Mouse (Mus musculus) lung, embryonic 16.5 days (tissue): ENCODE measurements at regions not wholly inside any gene's neighbourhood (a gene's known extent, or its start where the extent isn't known, plus 50 kb on each side); places are given as distances from the start of the nearest gene placed in this dataset.

Experiments used
- ATAC-seq: fragments of 200-750 bp; cut with Nextera tagmentation; 2 replicates; pipeline ENCODE4 v1.8.0; 2017; ENCODE audit warnings: low read depth, mild to moderate bottlenecking, moderate library complexity
- H3K27ac ChIP-seq: fragments of 300-500 bp; sonication (generic); 2 replicates; pipeline ENCODE4 v1.5.1; 2014; ENCODE audit warnings: mild to moderate bottlenecking, control low read depth, low read length
- H3K27me3 ChIP-seq: fragments of 300-500 bp; sonication (generic); 2 replicates; pipeline ENCODE4 v1.6.1; 2014; ENCODE audit warnings: low read depth, low read length, mixed read lengths; ENCODE audit not compliant: control insufficient read depth, insufficient read depth
- H3K36me3 ChIP-seq: fragments of 300-500 bp; sonication (generic); 2 replicates; pipeline ENCODE4 v1.6.1; 2014; ENCODE audit warnings: low read length; ENCODE audit not compliant: control insufficient read depth, insufficient read depth
- H3K4me1 ChIP-seq: fragments of 300-500 bp; sonication (generic); replicated peaks from 2 replicates; pipeline ENCODE4 v1.6.1; 2014; ENCODE audit warnings: low read length, mixed read lengths; ENCODE audit not compliant: control insufficient read depth, insufficient read depth
- H3K4me2 ChIP-seq: fragments of 300-500 bp; sonication (generic); 2 replicates; pipeline ENCODE4 v1.6.1; 2014; ENCODE audit warnings: low read depth, low read length, control low read depth
- H3K4me3 ChIP-seq: fragments of 300-500 bp; sonication (generic); 2 replicates; pipeline ENCODE4 v1.5.1; 2014; ENCODE audit warnings: mild to moderate bottlenecking, low read length, control low read depth
- H3K9ac ChIP-seq: fragments of 300-500 bp; sonication (generic); 2 replicates; pipeline ENCODE4 v1.6.1; 2014; ENCODE audit warnings: low read length, control low read depth
- H3K9me3 ChIP-seq: fragments of 300-500 bp; sonication (generic); 2 replicates; pipeline ENCODE4 v1.6.1; 2016; ENCODE audit warnings: low read length; ENCODE audit not compliant: control insufficient read depth
- WGBS: fragments of 180-500 bp; shearing (Covaris S2); extraction: QIAGEN DNeasy Blood & Tissue Kit; methylation state at CpG from one replicate; pipeline ENCODE4 v1.1.7; 2014; 5-methylcytosine and 5-hydroxymethylcytosine counted together

DNA sequence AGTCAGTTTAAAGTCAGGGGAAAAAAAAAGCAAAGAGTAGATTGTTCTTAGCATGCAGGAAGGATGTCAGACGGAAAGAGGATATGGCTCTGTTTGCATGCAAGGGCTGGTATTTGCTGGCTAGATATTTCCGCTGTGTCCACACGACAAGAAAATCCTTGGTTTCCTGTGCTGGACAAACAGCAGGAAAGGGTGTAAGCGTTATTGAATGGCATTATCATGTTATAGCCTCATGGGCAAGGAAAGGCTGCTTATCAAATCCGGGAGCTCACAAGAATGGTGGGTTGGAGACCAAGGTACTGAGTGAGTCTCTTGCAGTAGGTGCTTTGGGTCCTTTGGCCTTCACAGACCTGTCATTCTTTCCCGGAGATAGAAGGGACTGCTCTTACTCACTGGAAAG, 127.7 kb upstream of the Dph6 start:
- Histone ChIP-seq H3K27me3 (no peaks in the 10 kb centered on the region), H3K36me3 (no peaks in the 10 kb centered on the region), H3K4me2 (no peak overlapping the region), H3K4me3 (no peak overlapping the region), H3K9me3 (no peaks in the 10 kb centered on the region), H3K9ac (no peak overlapping the region), H3K4me1 (no peaks in the 10 kb centered on the region), H3K27ac (peak overlapping the region; percentile 73)
- ATAC-seq, result peak; percentile 51; the same call in 1 of the 2 replicates
- WGBS, result 39% methylated on average over 6 of the region's 6 CpGs

DNA sequence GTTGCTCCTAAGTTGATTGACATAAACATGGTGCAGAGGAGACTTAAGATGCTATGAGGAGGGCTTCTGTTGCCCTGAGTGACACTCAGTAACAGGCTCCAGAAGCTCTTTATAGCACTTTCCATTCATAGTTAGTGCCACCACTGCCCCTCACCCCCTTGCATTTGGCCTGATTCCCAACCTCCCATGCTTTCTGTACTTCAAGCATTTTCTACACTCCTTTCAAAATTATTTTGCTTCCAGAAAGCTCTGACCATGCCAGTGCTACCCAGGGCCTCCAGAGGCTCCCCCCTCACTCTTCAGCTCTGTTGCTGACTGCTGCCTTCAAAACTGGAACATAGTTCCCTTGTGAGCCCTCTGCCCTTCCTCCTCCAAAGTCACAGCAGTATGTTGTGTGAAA, 129.4 kb upstream of the Dph6 start:
- H3K27ac ChIP-seq, result no peak overlapping the region
- no peak overlapping the region for H3K4me2 ChIP-seq
- H3K9me3 ChIP-seq, result no peaks in the 10 kb centered on the region
- H3K36me3 ChIP-seq, result no peaks in the 10 kb centered on the region
- H3K4me1 ChIP-seq, result no peaks in the 10 kb centered on the region
- H3K27me3 ChIP-seq, result no peaks in the 10 kb centered on the region
- no peak overlapping the region for H3K9ac ChIP-seq
- no peak for ATAC-seq
- H3K4me3 ChIP-seq, result no peak overlapping the region

DNA sequence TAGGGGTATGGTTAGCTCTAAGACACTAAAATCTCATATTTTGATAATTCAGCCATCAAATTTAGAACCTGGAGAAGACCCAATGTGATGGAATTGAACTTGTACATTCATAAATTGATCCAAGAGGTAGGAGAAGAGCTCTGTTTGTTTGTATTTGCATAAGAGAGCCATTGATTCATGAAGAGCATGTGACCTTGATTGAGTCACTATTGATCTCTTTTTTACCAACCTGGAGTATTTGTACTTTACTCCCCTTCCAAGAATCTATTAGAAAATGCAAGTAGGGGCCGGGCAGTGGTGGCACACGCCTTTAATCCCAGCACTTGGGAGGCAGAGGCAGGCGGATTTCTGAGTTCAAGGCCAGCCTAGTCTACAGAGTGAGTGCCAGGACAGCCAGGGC, 133.5 kb upstream of the Dph6 start:
- no peak for ATAC-seq
- WGBS, result 83% methylated on average over 3 of the region's 3 CpGs

DNA sequence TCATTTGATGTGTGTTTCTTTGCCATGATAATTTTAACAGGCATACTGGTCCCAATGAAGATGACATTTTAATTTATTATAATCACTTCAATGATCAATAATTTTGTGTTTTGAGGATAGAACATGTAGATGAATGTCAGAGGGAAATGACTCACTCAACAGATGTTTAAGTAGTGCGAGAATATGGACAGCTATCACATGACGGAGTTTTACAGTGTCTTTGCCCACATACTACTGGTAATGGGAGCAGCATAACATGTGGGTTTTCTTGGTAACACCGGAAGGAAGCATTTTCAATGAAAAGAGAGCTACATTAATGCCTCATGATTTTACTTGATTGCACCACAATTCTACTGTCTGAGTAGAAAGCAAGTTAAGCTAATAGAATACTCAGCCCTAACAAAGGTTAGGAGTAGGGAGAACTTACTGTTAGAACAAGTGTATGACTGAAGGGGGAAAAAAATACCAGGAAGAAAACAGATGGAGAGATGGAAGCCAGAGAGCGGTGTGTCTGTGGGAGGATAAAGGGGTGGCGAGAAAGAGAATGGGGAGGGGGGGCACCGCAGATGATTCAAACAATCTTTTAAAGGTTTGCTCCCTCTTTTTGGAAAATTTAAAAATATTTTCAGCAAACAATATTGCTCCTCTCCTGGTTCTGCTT, 142.0 kb upstream of the Dph6 start:
- Histone ChIP-seq H3K27ac (no peak overlapping the region), H3K9me3 (no peaks in the 10 kb centered on the region), H3K27me3 (no peaks in the 10 kb centered on the region), H3K4me1 (no peaks in the 10 kb centered on the region), H3K36me3 (no peaks in the 10 kb centered on the region), H3K4me2 (no peak overlapping the region), H3K4me3 (no peak overlapping the region), H3K9ac (no peak overlapping the region)
- WGBS, result 88% methylated on average over 6 of the region's 6 CpGs
- ATAC-seq, result no peak

More for the DNA sequence above, 133.5 kb upstream of the Dph6 start:
- H3K4me1 ChIP-seq, result no peaks in the 10 kb centered on the region
- H3K9ac ChIP-seq, result no peak overlapping the region
- H3K27me3 ChIP-seq, result no peaks in the 10 kb centered on the region
- H3K36me3 ChIP-seq, result no peaks in the 10 kb centered on the region
- no peaks in the 10 kb centered on the region for H3K9me3 ChIP-seq
- H3K4me3 ChIP-seq, result no peak overlapping the region
- H3K4me2 ChIP-seq, result no peak overlapping the region
- no peak overlapping the region for H3K27ac ChIP-seq

DNA sequence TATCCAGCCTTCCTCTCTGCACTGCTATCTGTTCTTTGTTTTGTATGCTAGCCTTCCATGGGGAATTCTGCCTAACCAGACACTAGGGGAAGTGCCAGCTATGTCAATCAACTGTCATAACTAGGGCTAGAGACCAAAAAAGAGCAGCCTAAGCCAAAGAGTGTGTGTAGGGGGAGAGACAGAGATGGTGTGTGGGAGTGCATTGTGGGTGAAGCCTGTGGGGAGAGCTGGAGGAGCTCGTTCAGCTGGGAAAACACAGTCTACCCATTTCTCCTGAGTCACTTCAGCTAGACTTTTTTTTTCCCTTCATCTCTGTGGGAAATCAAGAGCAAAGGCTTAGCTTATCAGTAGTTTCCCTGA, 142.5 kb upstream of the Dph6 start:
- H3K4me1 ChIP-seq, result no peaks in the 10 kb centered on the region
- no peaks in the 10 kb centered on the region for H3K9me3 ChIP-seq
- ATAC-seq, result no peak
- H3K27ac ChIP-seq, result no peak overlapping the region
- no peaks in the 10 kb centered on the region for H3K27me3 ChIP-seq
- no peak overlapping the region for H3K4me3 ChIP-seq
- H3K9ac ChIP-seq, result no peak overlapping the region
- no peaks in the 10 kb centered on the region for H3K36me3 ChIP-seq
- 0% methylated on average over 1 of the region's 1 CpGs for WGBS
- no peak overlapping the region for H3K4me2 ChIP-seq

DNA sequence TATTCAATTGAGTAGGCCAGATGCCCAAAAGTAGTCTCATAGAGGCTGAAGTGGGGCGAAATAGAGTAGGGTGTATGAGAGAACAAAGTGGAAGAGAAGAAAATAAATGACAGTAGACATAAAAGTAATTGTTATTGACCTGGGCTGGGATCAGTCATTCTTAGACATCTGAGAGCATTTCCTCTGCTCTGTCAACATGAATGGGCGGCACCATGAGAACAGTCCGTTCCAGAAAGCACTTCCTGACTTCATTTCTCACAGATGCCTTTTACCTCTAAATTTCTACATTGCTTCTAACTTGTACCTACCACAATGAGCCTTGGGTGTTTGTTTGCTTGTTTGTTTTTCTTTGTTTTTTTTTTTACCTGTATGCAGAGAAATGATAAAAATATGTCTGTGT, 148.5 kb upstream of the Dph6 start:
- ATAC-seq, result no peak

DNA sequence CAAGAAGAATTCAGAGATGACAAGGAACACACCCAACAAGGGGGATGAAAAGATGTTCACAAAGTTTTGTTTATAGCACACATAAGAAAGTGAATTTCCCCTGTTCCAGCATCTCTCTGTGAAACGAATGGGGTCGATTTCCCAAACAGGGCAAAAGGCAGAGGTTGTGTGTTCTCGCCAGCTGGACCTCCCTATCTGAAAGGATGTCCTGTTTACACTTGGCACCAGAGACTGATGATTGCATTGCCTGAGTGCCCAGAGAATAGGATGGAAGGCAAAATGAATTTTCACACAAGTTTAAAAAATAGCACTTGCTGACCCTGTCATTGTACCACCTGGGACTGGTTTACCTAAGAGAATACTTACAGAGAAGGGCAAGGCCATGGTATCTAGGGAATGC, 149.2 kb upstream of the Dph6 start:
- peak; percentile 47; the same call in 1 of the 2 replicates for ATAC-seq
- 22% methylated on average over 3 of the region's 3 CpGs for WGBS
- H3K9ac ChIP-seq, result no peak overlapping the region
- no peaks in the 10 kb centered on the region for H3K4me1 ChIP-seq
- no peak overlapping the region for H3K4me3 ChIP-seq
- H3K4me2 ChIP-seq, result no peak overlapping the region
- H3K27ac ChIP-seq, result 0 out of 2 replicates have a peak overlapping the region, but pooled peaks have one; percentile 55
- H3K9me3 ChIP-seq, result no peaks in the 10 kb centered on the region
- no peaks in the 10 kb centered on the region for H3K36me3 ChIP-seq
- no peaks in the 10 kb centered on the region for H3K27me3 ChIP-seq

More for the DNA sequence above, 148.5 kb upstream of the Dph6 start:
- Histone ChIP-seq H3K36me3 (no peaks in the 10 kb centered on the region), H3K27ac (0 out of 2 replicates have a peak overlapping the region, but pooled peaks have one; percentile 13), H3K4me3 (no peak overlapping the region), H3K9ac (no peak overlapping the region), H3K4me2 (no peak overlapping the region), H3K27me3 (no peaks in the 10 kb centered on the region), H3K9me3 (no peaks in the 10 kb centered on the region), H3K4me1 (no peaks in the 10 kb centered on the region)
- WGBS, result 59% methylated on average over 3 of the region's 3 CpGs

DNA sequence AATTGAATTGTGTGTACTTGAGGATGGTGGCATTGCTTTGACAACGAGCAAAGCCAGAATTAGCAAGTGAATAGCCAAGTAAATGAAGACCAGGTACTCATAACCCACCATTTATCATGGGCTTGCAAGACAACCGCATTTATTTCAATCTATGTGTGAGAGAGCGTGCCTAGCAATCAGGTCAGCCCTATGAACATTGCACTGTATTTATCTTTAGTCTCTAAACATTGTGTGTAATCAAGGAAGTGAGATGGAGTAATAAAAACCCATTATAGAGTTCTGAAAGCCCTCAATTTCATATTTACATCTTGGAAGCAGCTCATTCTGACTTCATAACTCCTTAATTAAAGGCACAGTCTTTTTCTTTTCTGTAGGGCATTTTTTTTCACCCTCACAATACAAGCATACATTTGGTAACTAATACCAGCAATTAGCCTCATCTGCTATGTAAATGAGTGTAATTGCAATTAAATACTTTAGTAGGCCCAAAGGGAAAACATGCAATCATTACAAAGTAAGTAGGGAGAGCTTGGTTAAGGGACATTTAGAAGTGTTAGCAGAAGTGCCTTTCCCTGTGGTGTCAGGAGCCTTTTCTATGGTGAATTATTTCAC, 150.8 kb upstream of the Dph6 start:
- ATAC-seq, result no peak
- Histone ChIP-seq H3K9ac (no peak overlapping the region), H3K27me3 (no peaks in the 10 kb centered on the region), H3K4me3 (no peak overlapping the region), H3K36me3 (no peaks in the 10 kb centered on the region), H3K9me3 (no peaks in the 10 kb centered on the region), H3K27ac (no peak overlapping the region), H3K4me2 (no peak overlapping the region), H3K4me1 (no peaks in the 10 kb centered on the region)
- 73% methylated on average over 3 of the region's 3 CpGs for WGBS

DNA sequence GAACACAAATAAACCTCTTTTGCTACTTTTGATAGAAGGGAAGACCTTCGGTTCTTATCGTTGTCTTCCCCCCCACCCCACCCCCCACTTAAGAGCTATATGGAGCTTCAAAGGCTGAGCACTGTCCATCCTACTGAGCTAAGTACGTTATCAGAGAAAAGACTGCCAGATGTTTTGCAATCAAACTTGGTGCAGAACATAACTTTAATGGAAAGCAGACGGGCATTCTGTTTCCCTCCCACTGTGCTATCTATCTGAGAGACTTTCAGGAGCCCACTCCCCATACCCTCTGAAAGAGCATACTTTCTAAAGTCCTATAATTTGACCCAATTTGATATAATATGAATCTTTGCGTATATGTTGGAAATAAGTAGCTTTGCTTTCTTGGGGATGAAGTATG, 153.3 kb upstream of the Dph6 start:
- H3K4me2 ChIP-seq, result no peak overlapping the region
- ATAC-seq, result no peak
- 48% methylated on average over 5 of the region's 5 CpGs for WGBS
- H3K9ac ChIP-seq, result no peak overlapping the region
- no peak overlapping the region for H3K4me3 ChIP-seq
- H3K27ac ChIP-seq, result no peak overlapping the region
- H3K27me3 ChIP-seq, result no peaks in the 10 kb centered on the region
- no peaks in the 10 kb centered on the region for H3K36me3 ChIP-seq
- H3K4me1 ChIP-seq, result no peaks in the 10 kb centered on the region
- H3K9me3 ChIP-seq, result no peaks in the 10 kb centered on the region
